12 mouse cellular contexts compared by ENCODE assay signal in genomic region chr5:147305856-147306637, GRCm38 (mm10). TPM values are rescaled to one million over a fixed set of nuclear protein-coding genes. Genes with fewer than 3 reads are reported as not detected.
DNase-seq lines count a peak whose midpoint lies in the region; ATAC-seq and TF ChIP-seq lines count a peak whose summit lies in the region.
"Had no signal": no experiment of that assay in that cellular context is flagged by ENCODE, and none has a peak within 500 bp of the region (broad histone marks: within the 10 kb centered on the region; RNA-seq: fewer than 3 reads in every experiment).

No protein-coding gene starts in this region.

- ATAC-seq in heart, embryonic 15.5 days (replicated peaks; ENCODE audit: insufficient number of reproducible peaks, insufficient read depth, low FRiP score, low read depth) = no peak
- no peak for ATAC-seq in hindbrain, embryonic 13.5 days (ENCODE audit: low FRiP score)
- ATAC-seq in liver, postnatal 0 days = no peak

- TF ChIP-seq EP300 in liver, postnatal 0 days (IDR thresholded peaks at IDR 0.05; ENCODE audit: low read depth) = no peak

- no peak for TF ChIP-seq CTCF in liver, postnatal 0 days (IDR thresholded peaks at IDR 0.05; ENCODE audit: low read depth)

- no peak overlapping the region for H3K9ac ChIP-seq in heart, embryonic 15.5 days
- H3K9ac ChIP-seq in ES-E14 (ENCODE audit: insufficient read depth, low read depth, low read length, poor library complexity, severe bottlenecking) = peak overlapping the region; percentile 25; the same call in 1 of the 2 replicates
- no peak overlapping the region for H3K9ac ChIP-seq in hindbrain, embryonic 13.5 days
- no peak overlapping the region for H3K9ac ChIP-seq in liver, postnatal 0 days (replicated peaks)

- H3K27ac ChIP-seq in heart, embryonic 15.5 days = no peak overlapping the region
- H3K27ac ChIP-seq in ES-E14 (ENCODE audit: insufficient read depth, low read depth, low read length, poor library complexity, severe bottlenecking) = no peak overlapping the region
- H3K27ac ChIP-seq in hindbrain, embryonic 13.5 days = no peak overlapping the region
- no peak overlapping the region for H3K27ac ChIP-seq in liver, postnatal 0 days (ENCODE audit: low read depth)

- WGBS in heart, embryonic 15.5 days = 1% methylated on average over 58 of the region's 58 CpGs
- WGBS in hindbrain, embryonic 13.5 days = under 1% methylated on average over 48 of the region's 58 CpGs
- WGBS in liver, postnatal 0 days (ENCODE audit: insufficient replicate concordance) = under 1% methylated on average over 58 of the region's 58 CpGs

- no peaks in the 10 kb centered on the region for H3K36me3 ChIP-seq in heart, embryonic 15.5 days
- no peaks in the 10 kb centered on the region for H3K36me3 ChIP-seq in ES-E14 (ENCODE audit: control insufficient read depth, insufficient read depth, low read length, poor library complexity, severe bottlenecking)
- no peaks in the 10 kb centered on the region for H3K36me3 ChIP-seq in hindbrain, embryonic 13.5 days
- H3K36me3 ChIP-seq in liver, postnatal 0 days (replicated peaks; ENCODE audit: insufficient read depth, low read length) = no peaks in the 10 kb centered on the region

- H3K4me1 ChIP-seq in heart, embryonic 15.5 days (replicated peaks) = peaks cover 25% of the 10 kb centered on the region
- H3K4me1 ChIP-seq in ES-E14 (ENCODE audit: control insufficient read depth in 2 of 2, insufficient read depth in 2 of 2, low read length in 2 of 2, poor library complexity in 1 of 2) = peaks cover 0 to 8% of the 10 kb centered on the region in 2 experiments; a peak in 2 of 4 replicates
- peaks cover 16% of the 10 kb centered on the region for H3K4me1 ChIP-seq in hindbrain, embryonic 13.5 days (replicated peaks)
- peaks cover 6% of the 10 kb centered on the region; the same call in 1 of the 2 replicates for H3K4me1 ChIP-seq in liver, postnatal 0 days (ENCODE audit: insufficient read depth)

- in situ Hi-C loops in ES-E14 (cut with MboI; ENCODE audit: low sequenced_read_pairs in 2 of 2, unreplicated experiment in 2 of 2) = loop anchor here in 1 of 2 experiments (5.0 to 10.0 kb wide), 2 partner anchors 34 to 111 kb away; no protein-coding TSS in a partner anchor

- peak overlapping the region; percentile 31; the same call in 1 of the 2 replicates for H3K4me2 ChIP-seq in heart, embryonic 15.5 days
- H3K4me2 ChIP-seq in hindbrain, embryonic 13.5 days = no peak overlapping the region
- H3K4me2 ChIP-seq in liver, postnatal 0 days (ENCODE audit: low read depth, low read length) = no peak overlapping the region

- peaks cover 100% of the 10 kb centered on the region for H3K27me3 ChIP-seq in heart, embryonic 15.5 days
- peaks cover 100% of the 10 kb centered on the region for H3K27me3 ChIP-seq in hindbrain, embryonic 13.5 days
- peaks cover 97% of the 10 kb centered on the region for H3K27me3 ChIP-seq in liver, postnatal 0 days (ENCODE audit: insufficient read depth, low read length)

- DNase-seq in heart, postnatal 4 days = no peak
- DNase-seq in ES-E14 (ENCODE audit: low read depth, low spot score) = no peak
- peak; percentile 17 for DNase-seq in liver, postnatal 0 days
- no peak for DNase-seq in adrenal gland, adult (ENCODE audit: inconsistent age in 2 of 2, low spot score in 1 of 2)
- DNase-seq in cerebellum, postnatal 25 days = no peak
- no peak for DNase-seq in spleen, postnatal 4 days (ENCODE audit: low spot score in 2 of 2)
- DNase-seq: adrenal gland, postnatal 14 days; heart, postnatal 14 days had no signal

- H3K4me3 ChIP-seq in heart, embryonic 15.5 days = peak overlapping the region; percentile 18; the same call in 1 of the 2 replicates
- peak overlapping the region; percentile 45; a peak in 3 of 4 replicates for H3K4me3 ChIP-seq in ES-E14 (ENCODE audit: insufficient read depth in 1 of 2, low read depth in 1 of 2, low read length in 2 of 2, poor library complexity in 1 of 2, severe bottlenecking in 1 of 2)
- H3K4me3 ChIP-seq in hindbrain, embryonic 13.5 days = 0 out of 2 replicates have a peak overlapping the region, but pooled peaks have one; percentile 5
- peak overlapping the region; percentile 17; the same call in 1 of the 2 replicates for H3K4me3 ChIP-seq in liver, postnatal 0 days (ENCODE audit: low read depth, low read length)

- H3K9me3 ChIP-seq in heart, embryonic 15.5 days (replicated peaks) = no peaks in the 10 kb centered on the region
- H3K9me3 ChIP-seq in ES-E14 (ENCODE audit: control insufficient read depth, insufficient read depth, low read depth, low read length) = no peaks in the 10 kb centered on the region
- no peaks in the 10 kb centered on the region for H3K9me3 ChIP-seq in hindbrain, embryonic 13.5 days
- H3K9me3 ChIP-seq in liver, postnatal 0 days (ENCODE audit: low read length) = no peaks in the 10 kb centered on the region

TF ChIP-seq in ES-E14, 5 proteins besides CTCF, POLR2A, EP300 and RAD21:
- TF ChIP-seq ZC3H11A (IDR thresholded peaks at IDR 0.05; ENCODE audit: borderline replicate concordance, low read depth, low read length) (no peak), HCFC1 (IDR thresholded peaks at IDR 0.05; ENCODE audit: borderline replicate concordance, insufficient read depth, low read length) (no peak), MAFK (IDR thresholded peaks at IDR 0.05; ENCODE audit: insufficient read depth, low read depth, low read length) (no peak), CHD2 (IDR thresholded peaks at IDR 0.05; ENCODE audit: low read depth, low read length) (no peak), ZNF384 (IDR thresholded peaks at IDR 0.05; ENCODE audit: low read depth, low read length) (no peak)

RNA-seq across cellular contexts. Expression of gene Cdx2, which starts 1.0 kb away (rescaled TPM):
- not detected in 2 replicates for polyA plus RNA-seq in heart, embryonic 15.5 days (2015; fragmentation: Nextera tagmentation; extraction: Ambion mirVana)
- total RNA-seq in heart, postnatal 4 days (2021) = not detected
- 2.8 and 5.4 TPM in 2 replicates for total RNA-seq in ES-E14 (2012; rRNA removed)
- polyA plus RNA-seq in hindbrain, embryonic 13.5 days (2015; fragmentation: Nextera tagmentation; extraction: Ambion mirVana) = 0.08 TPM in 1 of 2 replicates, not detected in the other
- polyA plus RNA-seq in liver, postnatal 0 days (2015; fragmentation: Nextera tagmentation; extraction: Ambion mirVana) = not detected in 2 replicates
- total RNA-seq: adrenal gland, postnatal 14 days; heart, postnatal 14 days; left cerebral cortex, adult 8-10 months had no signal
- polyA plus RNA-seq: cortical plate, adult 2 months had no signal

RNA-seq across cellular contexts. Expression of gene Urad, which starts 16.2 kb away (rescaled TPM):
- polyA plus RNA-seq in heart, embryonic 15.5 days (2015; fragmentation: Nextera tagmentation; extraction: Ambion mirVana) = not detected in 2 replicates
- not detected for total RNA-seq in heart, postnatal 4 days (2021)
- total RNA-seq in ES-E14 (2012; rRNA removed) = not detected in 2 replicates
- polyA plus RNA-seq in hindbrain, embryonic 13.5 days (2015; fragmentation: Nextera tagmentation; extraction: Ambion mirVana) = not detected in 2 replicates
- polyA plus RNA-seq in liver, postnatal 0 days (2015; fragmentation: Nextera tagmentation; extraction: Ambion mirVana) = 35.9 and 38.6 TPM in 2 replicates
- total RNA-seq: heart, postnatal 14 days; left cerebral cortex, adult 8-10 months had no signal
- polyA plus RNA-seq: cortical plate, adult 2 months had no signal

RNA-seq across cellular contexts. Expression of gene Pdx1, which starts 36.3 kb away (rescaled TPM):
- polyA plus RNA-seq in heart, embryonic 15.5 days (2015; fragmentation: Nextera tagmentation; extraction: Ambion mirVana) = not detected in 2 replicates
- total RNA-seq in heart, postnatal 4 days (2021) = not detected
- total RNA-seq in ES-E14 (2012; rRNA removed) = 0.09 TPM in 1 of 2 replicates, not detected in the other
- polyA plus RNA-seq in hindbrain, embryonic 13.5 days (2015; fragmentation: Nextera tagmentation; extraction: Ambion mirVana) = not detected in 2 replicates
- polyA plus RNA-seq in liver, postnatal 0 days (2015; fragmentation: Nextera tagmentation; extraction: Ambion mirVana) = not detected in 2 replicates
- total RNA-seq: adrenal gland, postnatal 14 days; heart, postnatal 14 days; left cerebral cortex, adult 8-10 months had no signal
- polyA plus RNA-seq: cortical plate, adult 2 months had no signal

Comparison
In these comparisons a context has a peak if more than half of its experiments do, and no peak if none do; other contexts are left out.
1. RNA of gene Urad, which starts 16.2 kb away (polyA plus RNA-seq): 35.9 to 38.6 TPM in liver, postnatal 0 days; not detected in heart, embryonic 15.5 days and not detected in hindbrain, embryonic 13.5 days; every median in the first group is over 10 times any median in the second.
2. Peak in every context shown above with its lines, with median percentiles within 50 percentile points of each other: H3K4me3 ChIP-seq.